Mouse (Mus musculus): ENCODE results near the gene Mxra7.

Gene Mxra7

DNA sequence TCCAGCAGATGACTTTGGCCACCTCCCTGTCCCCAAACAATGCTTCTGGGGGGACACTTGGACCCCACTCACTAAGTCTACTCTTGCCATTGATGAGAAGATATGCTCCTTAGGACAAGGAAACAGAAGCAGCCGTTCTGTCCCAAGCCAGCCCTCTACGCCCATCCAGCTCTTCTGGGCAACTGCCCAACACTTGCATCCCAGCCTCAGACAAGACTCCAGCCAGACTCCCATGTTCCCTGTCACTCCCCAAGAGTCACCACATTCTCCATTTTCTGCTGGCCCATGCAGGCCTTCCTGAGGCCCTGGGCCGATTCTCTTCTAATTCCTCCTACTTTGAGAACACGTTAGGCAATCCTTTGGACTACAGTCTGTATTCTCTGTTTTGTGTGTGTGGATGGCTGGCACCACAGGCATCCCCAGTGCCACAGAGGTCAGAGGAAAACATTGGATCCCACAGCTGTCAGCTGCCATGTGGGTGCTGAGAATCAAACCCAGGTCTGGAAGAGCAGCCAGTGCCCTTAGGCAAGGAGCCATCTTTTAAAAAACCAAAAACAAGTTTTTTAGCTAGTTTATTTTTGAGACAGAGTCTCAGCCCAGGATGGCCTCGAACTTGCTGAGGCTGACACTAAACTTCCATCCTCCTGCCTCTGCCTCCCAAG lies 7.8 kb downstream of the Mxra7 start:
- DNase-seq (ENCODE audit: low read depth, low spot score) = peak; percentile 51

DNA sequence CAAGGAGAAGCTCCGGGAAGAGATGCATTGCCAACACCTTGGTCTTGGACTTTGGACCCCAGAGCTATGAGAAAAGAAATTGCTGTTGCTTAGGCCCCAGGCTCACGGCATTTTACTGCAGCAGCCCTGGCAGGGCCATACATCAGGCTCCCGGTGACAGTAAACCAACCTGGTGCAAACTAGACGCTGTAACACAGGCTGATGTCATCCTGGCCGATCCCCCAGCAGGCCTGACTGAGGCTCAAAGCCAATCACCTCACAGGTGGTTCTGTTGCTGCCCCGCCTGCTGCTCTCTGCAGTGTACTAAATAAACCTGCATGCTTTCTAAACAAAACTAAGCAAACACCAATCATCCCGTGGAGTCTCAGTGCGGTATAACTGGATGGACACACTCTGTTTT lies 9.1 kb downstream of the Mxra7 start:
- no peak for DNase-seq (ENCODE audit: low read depth, low spot score)

- DNase-seq (ENCODE audit: low read depth, low spot score) = no peak
Measured at GRCm38 (mm10) chr11:116817567-116817966, 10.3 kb downstream of the Mxra7 start.

DNA sequence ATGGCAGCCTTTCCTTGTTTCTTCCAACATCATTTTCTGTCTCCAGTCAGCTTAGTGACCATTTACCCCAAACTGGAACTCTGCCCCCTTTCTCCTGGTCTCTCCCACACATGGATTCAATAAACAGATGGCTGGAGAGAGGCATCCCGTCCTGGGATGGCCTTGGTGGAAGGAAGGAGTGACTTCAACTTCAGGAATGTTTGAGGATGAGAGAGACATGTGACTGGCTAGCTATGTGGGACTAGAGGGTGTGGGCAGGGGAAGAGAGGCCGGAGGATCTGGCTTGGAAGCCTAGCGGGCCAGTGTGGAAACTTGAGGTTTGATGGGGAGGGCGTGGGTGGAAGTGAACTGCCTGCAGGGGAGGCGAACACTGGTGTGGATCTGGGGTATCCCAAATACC lies 11.1 kb downstream of the Mxra7 start:
- peak; percentile 99 for DNase-seq (ENCODE audit: low read depth, low spot score)

- DNase-seq (ENCODE audit: low read depth, low spot score) = peak; percentile 62
Measured at GRCm38 (mm10) chr11:116814884-116815415, 12.9 kb downstream of the Mxra7 start.

DNA sequence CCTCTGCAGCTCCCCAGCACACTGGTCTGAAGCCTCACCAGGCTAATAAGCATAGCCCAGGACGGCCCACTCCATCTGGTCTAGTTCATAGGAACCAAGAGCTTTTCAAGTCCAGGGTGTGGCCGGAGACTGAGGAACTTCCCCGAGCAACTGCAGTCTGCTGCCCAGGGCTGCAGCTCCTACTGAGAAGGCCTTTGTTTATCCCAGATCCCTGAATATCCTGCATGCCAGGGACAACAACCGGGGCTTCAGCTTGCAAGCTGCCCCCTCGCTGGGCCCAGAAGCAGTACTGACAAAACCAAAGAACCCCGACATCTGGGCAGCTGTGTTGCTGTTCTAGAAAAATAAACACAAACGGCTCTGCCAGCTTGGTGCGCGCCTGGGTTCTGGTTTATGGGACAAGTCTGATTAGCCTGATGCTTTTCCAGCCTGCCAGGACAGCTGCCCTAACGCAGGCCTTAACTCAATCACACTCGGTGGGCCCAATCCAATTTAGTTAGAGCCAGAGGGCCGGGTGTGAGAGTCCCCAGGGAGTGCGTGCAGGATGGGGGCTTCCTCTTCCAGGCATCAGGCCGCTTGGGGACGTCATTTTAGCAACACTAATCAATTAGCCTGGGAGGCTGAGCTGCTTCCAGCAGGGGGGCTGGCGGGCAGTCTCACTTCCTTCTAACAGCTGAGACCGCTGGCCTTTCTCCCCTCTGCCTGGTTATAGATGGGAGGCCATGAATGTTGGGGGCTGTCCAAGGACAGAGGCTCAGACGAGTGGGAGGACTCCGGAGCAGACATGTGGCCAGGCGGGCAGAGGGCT lies 13.6 kb downstream of the Mxra7 start:
- peak; percentile 48 for DNase-seq (ENCODE audit: low read depth, low spot score)

DNA sequence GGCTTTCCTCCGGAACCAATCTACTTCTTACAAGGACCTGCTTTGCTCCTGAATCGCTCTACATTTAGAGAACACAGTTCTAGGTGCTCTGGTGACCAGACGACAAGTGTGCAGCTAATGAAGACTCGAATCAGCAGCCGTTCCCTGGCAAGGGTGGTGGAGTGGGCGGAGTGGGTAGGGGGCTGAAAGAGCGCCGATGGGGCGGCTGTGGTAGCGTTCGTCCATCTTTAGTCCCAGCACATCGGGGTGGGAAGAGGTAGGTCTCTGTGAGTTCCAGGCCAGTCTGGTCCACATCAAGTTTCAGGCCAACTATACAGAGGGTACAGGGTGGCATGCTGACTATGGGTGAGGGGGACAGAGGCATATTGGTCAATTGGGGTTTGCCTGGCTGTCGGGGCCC lies 14.2 kb downstream of the Mxra7 start:
- no peak for DNase-seq (ENCODE audit: low read depth, low spot score)

DNA sequence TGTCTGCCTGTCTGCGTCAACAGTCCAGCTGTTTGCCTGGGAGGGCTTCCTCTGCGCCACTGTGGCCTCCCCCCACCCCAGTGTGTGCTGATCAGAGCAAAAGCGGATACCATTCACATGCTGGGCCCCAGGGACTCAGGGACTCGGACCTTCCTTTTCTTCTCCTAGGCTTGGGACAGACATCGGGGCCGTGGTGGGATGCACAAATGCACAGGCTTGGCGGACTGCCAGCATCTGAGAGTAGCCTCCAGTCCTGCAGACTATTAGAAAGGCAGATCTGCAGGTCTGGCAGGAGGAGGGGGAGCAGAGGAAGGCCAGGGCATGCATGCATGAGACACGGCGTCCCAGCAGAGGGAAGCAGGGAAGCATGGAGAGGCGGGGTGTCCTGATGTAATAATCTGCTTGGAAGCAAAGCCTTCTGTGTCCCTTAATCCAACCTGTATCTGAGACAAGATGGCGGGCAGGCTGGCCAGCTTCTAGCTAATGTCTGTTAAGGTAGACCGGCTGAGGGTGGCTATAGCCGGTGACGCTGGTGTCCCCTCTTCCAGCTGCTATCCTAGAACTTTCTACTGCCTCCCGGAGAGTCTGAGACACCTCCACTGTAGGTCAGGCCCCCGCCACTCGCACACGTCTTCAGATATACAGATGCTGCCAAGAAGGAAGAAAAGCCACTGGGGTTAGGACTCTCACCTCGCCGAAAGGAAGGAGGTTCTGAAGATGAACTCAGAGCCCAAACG lies 14.9 kb downstream of the Mxra7 start:
- no peak for DNase-seq (ENCODE audit: low read depth, low spot score)

DNA sequence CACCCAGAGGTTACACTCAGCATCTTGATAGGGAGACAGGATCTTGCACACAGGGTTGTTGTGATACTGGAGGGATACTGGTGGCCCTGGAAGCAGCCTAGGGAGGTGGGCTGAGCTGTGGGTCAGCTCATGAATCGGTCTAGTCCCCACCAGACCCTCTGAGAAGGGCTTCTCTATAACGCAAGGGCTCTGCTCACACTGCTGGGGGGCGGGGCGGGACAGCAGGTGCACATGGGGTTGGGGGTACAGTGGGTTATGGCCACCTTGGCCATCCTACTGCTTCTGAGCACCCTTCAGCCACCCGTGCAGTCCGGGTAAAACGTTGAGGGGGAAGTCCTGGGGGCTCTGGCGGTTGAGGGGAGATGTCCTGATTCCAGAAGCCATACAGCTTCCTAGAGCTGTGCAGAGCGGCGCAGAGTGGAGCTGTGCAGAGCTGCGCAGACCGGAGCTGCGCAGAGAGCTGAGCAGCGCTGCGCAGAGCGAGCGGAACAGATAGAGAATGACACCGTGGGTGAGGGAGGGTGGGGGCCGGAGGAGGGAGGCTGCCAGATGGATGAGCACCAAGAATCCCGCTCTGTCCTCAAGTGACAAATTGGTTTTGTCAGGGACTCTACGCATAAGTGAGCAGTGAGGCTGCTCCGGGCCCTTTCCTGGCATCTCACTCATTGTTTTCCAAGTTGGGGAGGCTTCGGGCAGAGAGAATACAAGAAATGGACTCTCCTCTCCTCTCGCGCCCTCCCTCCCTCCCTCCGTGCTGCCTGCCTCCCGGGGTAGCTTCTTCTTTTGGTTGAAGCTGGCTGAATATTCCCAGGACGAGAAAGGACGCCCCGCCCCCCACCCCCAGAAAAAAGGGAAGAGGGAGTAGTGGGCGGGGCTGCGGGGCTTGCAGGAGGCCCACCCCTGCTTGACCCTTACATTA lies 16.6 kb downstream of the Mxra7 start:
- DNase-seq (ENCODE audit: low read depth, low spot score) = no peak

DNA sequence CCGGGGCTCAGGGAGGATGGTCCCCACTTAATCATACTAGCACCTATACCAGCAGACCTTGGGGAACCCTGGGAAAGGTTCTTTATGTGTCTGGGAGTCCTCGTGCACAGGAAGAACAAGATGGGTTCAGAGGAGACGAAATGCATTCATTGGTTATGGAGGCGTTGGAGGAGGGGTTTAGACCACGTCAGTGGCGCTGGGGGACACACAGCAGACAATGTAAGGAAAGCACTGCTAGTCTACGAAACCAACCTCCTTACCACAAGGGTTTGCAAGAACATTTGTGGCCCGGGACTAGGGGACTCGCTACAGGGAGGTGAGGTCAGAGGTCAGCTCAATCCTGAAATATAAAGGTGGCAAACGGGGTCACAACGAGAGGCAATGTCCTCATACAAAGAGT lies 17.3 kb downstream of the Mxra7 start:
- no peak for DNase-seq (ENCODE audit: low read depth, low spot score)

GRCm38 (mm10) chr11:116809520-116809919 lies 18.3 kb downstream of the Mxra7 start:
- DNase-seq (ENCODE audit: low read depth, low spot score) = no peak

DNA sequence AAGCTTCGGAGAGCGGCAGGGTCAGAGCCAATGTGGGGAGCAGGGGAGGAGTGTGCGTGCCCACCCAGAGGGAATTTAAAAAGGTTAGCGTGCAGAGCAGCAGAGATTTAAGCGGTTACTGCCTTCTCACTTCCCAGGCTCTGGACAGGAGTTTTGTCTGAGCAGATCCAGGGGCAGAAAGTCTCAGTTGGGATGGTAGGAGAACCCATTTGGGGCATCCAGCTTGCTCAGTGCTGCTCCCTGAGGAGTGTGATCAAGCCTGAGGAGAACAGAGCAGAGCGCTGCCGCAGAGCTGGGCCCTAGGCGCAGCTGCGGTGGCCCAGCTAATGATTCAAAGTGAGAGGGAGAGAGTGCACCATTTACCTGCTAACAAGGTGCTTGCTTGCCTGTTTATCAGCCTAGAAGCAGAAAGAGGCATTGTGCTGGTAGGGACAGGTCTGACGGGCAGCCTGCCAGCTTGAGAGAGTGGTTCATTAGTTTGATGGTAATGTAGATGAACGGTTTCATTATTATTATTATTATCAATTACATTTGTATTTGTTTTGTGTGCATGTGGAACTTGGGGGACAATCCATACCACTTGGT lies 18.9 kb downstream of the Mxra7 start:
- DNase-seq (ENCODE audit: low read depth, low spot score) = no peak

GRCm38 (mm10) chr11:116807938-116808606 lies 19.8 kb downstream of the Mxra7 start:
- peak; percentile 96 for DNase-seq (ENCODE audit: low read depth, low spot score)

DNA sequence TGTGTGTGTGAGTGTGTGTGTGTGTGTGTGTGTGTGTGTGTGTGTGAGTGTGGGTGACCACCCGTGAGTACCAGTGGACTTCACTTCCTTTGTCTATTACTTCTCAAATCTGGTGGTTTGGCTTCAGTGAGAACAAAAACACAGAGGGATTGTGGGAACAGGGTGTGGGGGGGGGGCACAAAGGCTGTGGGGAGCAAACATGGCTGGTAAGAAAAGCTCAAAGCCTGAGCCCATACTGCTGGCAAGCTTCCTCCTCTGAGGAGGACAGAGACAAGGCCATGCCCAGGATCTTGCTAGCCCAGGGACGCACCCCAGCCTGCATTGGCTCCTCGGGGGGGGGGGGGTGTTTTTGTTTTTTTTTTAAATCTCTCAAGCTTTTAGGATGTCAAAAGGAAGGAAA lies 20.3 kb downstream of the Mxra7 start:
- DNase-seq (ENCODE audit: low read depth, low spot score) = no peak

GRCm38 (mm10) chr11:116807116-116807515 lies 20.7 kb downstream of the Mxra7 start:
- DNase-seq (ENCODE audit: low read depth, low spot score) = peak; percentile 61

- DNase-seq (ENCODE audit: low read depth, low spot score) = peak; percentile 74
Measured at GRCm38 (mm10) chr11:116806136-116807071, 21.4 kb downstream of the Mxra7 start.

DNA sequence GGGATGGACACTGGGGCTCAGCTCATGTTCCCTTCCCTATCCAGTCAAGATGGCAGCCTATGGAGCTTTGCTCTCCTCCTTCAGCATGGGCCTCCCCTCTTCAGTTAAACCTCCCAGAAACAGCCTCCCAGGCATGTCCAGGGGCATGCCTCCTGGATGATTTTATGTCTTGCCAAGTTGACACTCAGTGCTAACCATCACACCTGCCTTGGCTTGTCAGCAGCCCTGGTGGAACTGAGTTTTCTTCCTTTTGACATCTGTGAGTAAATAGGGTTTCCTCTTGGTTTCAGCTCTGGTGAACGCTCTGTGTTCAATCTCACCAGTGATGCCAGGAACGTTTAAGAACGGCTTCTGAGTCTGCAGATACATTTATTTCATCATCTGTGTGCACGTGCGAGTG lies 25.1 kb downstream of the Mxra7 start:
- no peak for DNase-seq (ENCODE audit: low read depth, low spot score)

- peak; percentile 70 for DNase-seq (ENCODE audit: low read depth, low spot score)
Measured at GRCm38 (mm10) chr11:116801106-116801505, 26.7 kb downstream of the Mxra7 start.

GRCm38 (mm10) chr11:116799364-116799763 lies 28.5 kb downstream of the Mxra7 start:
- no peak for DNase-seq (ENCODE audit: low read depth, low spot score)

Data from 3T3-L1 (cell line).